Mouse (Mus musculus) neural tube, embryonic 15.5 days (tissue): ENCODE data around the gene Fgfr4. TPM values are rescaled to one million over a fixed set of nuclear protein-coding genes. Genes with fewer than 3 reads are reported as not detected.

Source experiments
- ATAC-seq: fragments of 200-750 bp; cut with Nextera tagmentation; 2 replicates; pipeline ENCODE4 v1.8.0; 2017; ENCODE audit warnings: mild to moderate bottlenecking, moderate TSS enrichment, moderate library complexity; ENCODE audit not compliant: low FRiP score
- H3K27ac ChIP-seq: fragments of 300-500 bp; sonication (generic); replicated peaks from 2 replicates; pipeline ENCODE4 v1.5.1; 2015; ENCODE audit warnings: mild to moderate bottlenecking, inconsistent platforms
- H3K27me3 ChIP-seq: fragments of 300-500 bp; sonication (generic); replicated peaks from 2 replicates; pipeline ENCODE4 v1.6.1; 2015; ENCODE audit warnings: inconsistent platforms
- H3K36me3 ChIP-seq: fragments of 300-500 bp; sonication (generic); 2 replicates; pipeline ENCODE4 v1.6.1; 2015; ENCODE audit warnings: inconsistent platforms
- H3K4me1 ChIP-seq: fragments of 300-500 bp; sonication (generic); 2 replicates; pipeline ENCODE4 v1.6.1; 2015; ENCODE audit warnings: inconsistent platforms
- H3K4me2 ChIP-seq: fragments of 300-500 bp; sonication (generic); 2 replicates; pipeline ENCODE4 v1.6.1; 2015; ENCODE audit warnings: inconsistent platforms, mild to moderate bottlenecking, moderate library complexity
- H3K4me3 ChIP-seq: fragments of 300-500 bp; sonication (generic); replicated peaks from 2 replicates; pipeline ENCODE4 v1.5.1; 2015; ENCODE audit warnings: mild to moderate bottlenecking, inconsistent platforms
- H3K9ac ChIP-seq: fragments of 300-500 bp; sonication (generic); replicated peaks from 2 replicates; pipeline ENCODE4 v1.6.1; 2015; ENCODE audit warnings: mild to moderate bottlenecking, inconsistent platforms
- H3K9me3 ChIP-seq: fragments of 300-500 bp; sonication (generic); replicated peaks from 2 replicates; pipeline ENCODE4 v1.6.1; 2016; ENCODE audit warnings: inconsistent platforms
- WGBS: fragments of 180-500 bp; shearing (Covaris S2); methylation state at CpG from one replicate; pipeline ENCODE4 v1.1.7; 2015; ENCODE audit warnings: mixed read lengths; 5-methylcytosine and 5-hydroxymethylcytosine counted together
- polyA plus RNA-seq: library from polyadenylated mRNA; unstranded; fragments of >200 nt; fragmentation: Nextera tagmentation; extraction: Ambion mirVana; gene quantifications from 2 replicates; pipeline ENCODE4 v1.2.1, GENCODE M21; 2015

Fgfr4 gene
- polyA plus RNA-seq, 1 experiment from 2014 or later, result 1.7 TPM

- no peak for ATAC-seq
- peaks cover 19% of the 10 kb centered on the region for H3K27me3 ChIP-seq
- H3K4me1 ChIP-seq, result peaks cover 13% of the 10 kb centered on the region
- H3K4me2 ChIP-seq, result no peak overlapping the region
- 93% methylated on average over 5 of the region's 5 CpGs for WGBS
- no peaks in the 10 kb centered on the region for H3K36me3 ChIP-seq
- no peaks in the 10 kb centered on the region for H3K9me3 ChIP-seq
- H3K9ac ChIP-seq, result no peak overlapping the region
- no peak overlapping the region for H3K4me3 ChIP-seq
- no peak overlapping the region for H3K27ac ChIP-seq
These were observed 1.5 kb downstream of the Fgfr4 start for GRCm38 (mm10) chr13:55153951-55154350.

- Histone ChIP-seq H3K27ac (no peak overlapping the region), H3K9ac (no peak overlapping the region), H3K27me3 (no peaks in the 10 kb centered on the region), H3K36me3 (no peaks in the 10 kb centered on the region), H3K4me1 (no peaks in the 10 kb centered on the region), H3K4me3 (no peak overlapping the region), H3K9me3 (no peaks in the 10 kb centered on the region), H3K4me2 (no peak overlapping the region)
- WGBS, result 65% methylated on average over 7 of the region's 7 CpGs
- ATAC-seq, result no peak
These were observed 9.9 kb downstream of the Fgfr4 start for GRCm38 (mm10) chr13:55162365-55162764.

DNA sequence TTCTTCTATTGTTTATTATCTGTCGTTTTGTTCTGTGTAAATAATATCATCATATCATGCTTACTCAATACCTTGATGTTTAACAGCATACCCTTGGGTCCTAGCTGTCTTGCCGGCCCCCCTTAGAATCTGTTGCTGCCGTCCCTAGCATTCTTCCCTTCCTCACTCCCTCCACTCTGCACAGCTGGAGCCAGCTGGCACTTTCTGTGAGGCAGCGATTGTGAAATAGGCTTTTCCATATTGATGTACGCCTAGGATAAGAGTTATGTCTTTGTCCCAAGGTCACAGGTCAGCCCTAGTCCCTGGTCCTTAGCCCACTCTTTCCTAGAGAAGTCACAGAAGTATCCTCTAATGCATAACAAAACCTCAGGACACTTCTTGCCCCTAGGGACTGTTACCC, 11.1 kb downstream of the Fgfr4 start:
- no peak overlapping the region for H3K4me2 ChIP-seq
- H3K36me3 ChIP-seq, result no peaks in the 10 kb centered on the region
- 67% methylated on average over 5 of the region's 5 CpGs for WGBS
- no peaks in the 10 kb centered on the region for H3K9me3 ChIP-seq
- ATAC-seq, result no peak
- no peak overlapping the region for H3K4me3 ChIP-seq
- peaks cover 2% of the 10 kb centered on the region; the same call in 1 of the 2 replicates for H3K4me1 ChIP-seq
- H3K27me3 ChIP-seq, result no peaks in the 10 kb centered on the region
- H3K27ac ChIP-seq, result no peak overlapping the region
- H3K9ac ChIP-seq, result no peak overlapping the region

DNA sequence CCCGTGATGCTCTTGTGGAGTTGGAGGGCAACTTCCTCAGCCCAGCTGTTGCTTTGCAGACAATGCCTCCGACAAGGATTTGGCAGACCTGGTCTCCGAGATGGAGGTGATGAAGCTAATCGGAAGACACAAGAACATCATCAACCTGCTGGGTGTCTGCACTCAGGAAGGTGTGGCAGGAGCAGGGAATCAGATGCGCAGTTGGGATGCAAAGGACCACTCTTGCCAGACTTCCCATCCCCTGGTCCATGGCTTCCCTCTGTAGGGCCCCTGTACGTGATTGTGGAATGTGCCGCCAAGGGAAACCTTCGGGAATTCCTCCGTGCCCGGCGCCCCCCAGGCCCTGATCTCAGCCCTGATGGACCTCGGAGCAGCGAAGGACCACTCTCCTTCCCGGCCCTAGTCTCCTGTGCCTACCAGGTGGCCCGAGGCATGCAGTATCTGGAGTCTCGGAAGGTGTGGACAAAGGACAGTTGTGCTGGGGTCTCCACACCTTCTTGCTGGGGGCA, 13.4 kb downstream of the Fgfr4 start:
- Histone ChIP-seq H3K36me3 (no peaks in the 10 kb centered on the region), H3K9me3 (no peaks in the 10 kb centered on the region), H3K4me2 (no peak overlapping the region), H3K4me1 (peaks cover 11% of the 10 kb centered on the region), H3K4me3 (no peak overlapping the region), H3K27ac (no peak overlapping the region), H3K27me3 (no peaks in the 10 kb centered on the region), H3K9ac (no peak overlapping the region)
- WGBS, result 90% methylated on average over 16 of the region's 16 CpGs
- no peak for ATAC-seq

DNA sequence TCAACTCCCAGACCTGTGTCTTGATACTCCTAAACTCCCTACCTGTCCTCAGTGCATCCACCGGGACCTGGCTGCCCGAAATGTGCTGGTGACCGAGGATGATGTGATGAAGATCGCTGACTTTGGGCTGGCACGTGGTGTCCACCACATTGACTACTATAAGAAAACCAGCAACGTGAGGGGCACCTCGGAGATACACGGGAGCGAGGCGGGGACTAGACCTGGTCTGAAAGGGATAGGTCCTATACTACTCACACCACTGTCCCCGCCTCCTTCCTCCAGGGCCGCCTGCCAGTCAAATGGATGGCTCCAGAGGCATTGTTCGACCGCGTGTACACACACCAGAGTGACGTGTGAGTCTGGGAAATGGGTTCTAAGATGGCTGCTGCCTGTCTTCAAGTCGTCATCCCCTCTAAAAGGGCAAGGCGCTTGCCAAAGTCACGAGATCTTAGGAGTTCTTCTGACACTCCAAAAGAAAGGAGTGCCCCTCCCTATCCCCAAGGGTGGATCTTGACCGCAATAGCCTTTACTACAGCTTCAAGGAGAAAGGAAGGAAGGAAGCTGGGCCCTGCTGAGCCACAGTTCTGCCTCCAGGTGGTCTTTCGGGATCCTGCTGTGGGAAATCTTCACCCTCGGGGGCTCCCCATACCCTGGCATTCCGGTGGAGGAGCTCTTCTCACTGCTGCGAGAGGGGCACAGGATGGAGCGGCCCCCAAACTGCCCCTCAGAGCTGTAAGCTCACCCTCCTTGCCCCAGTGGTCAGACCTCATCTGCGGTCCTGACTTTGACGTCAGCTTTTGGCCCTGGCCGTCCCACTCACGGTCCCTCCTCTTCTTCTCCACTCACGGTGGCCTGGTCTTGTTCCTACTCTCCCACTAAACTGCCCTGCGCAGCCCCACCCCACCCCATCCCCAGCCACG, 14.6 kb downstream of the Fgfr4 start:
- WGBS, result 91% methylated on average over 32 of the region's 32 CpGs
- Histone ChIP-seq H3K4me1 (peaks cover 23% of the 10 kb centered on the region), H3K9ac (no peak overlapping the region), H3K4me2 (no peak overlapping the region), H3K36me3 (no peaks in the 10 kb centered on the region), H3K9me3 (no peaks in the 10 kb centered on the region), H3K27ac (no peak overlapping the region), H3K4me3 (no peak overlapping the region), H3K27me3 (no peaks in the 10 kb centered on the region)
- no peak for ATAC-seq

DNA sequence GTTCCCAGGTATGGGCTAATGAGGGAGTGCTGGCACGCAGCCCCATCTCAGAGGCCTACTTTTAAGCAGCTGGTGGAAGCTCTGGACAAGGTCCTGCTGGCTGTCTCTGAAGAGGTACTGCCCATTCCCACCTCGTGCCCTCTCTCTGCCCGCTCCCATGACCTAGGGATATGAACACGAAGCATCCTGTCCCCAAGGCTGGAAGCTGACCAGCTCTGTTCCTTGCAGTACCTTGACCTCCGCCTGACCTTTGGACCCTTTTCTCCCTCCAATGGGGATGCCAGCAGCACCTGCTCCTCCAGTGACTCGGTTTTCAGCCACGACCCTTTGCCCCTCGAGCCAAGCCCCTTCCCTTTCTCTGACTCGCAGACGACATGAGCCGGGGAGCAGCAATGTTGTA, 15.4 kb downstream of the Fgfr4 start:
- Histone ChIP-seq H3K9me3 (no peaks in the 10 kb centered on the region), H3K27ac (no peak overlapping the region), H3K27me3 (no peaks in the 10 kb centered on the region), H3K4me1 (peaks cover 28% of the 10 kb centered on the region), H3K9ac (no peak overlapping the region), H3K36me3 (no peaks in the 10 kb centered on the region), H3K4me2 (no peak overlapping the region), H3K4me3 (no peak overlapping the region)
- no peak for ATAC-seq
- WGBS, result 86% methylated on average over 11 of the region's 11 CpGs

DNA sequence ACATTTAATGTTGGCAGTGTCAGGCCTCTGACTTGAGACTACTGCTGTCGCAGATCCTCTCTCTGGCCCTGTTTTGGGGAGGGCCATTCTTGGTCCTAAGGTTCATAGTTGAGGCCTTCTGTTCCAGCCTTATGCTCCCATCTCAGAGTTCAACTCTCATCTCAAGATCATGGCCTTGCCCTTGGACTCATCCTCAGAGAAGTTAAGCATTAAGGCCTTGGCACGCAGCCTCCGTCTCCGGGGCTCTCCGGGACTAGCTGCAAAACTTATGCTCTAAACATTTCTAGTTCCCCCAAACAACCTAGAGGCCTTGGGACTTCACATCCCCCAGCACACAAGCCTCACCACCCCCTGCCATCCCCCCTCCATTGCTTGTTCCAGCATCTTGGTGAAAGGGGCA, 15.8 kb downstream of the Fgfr4 start:
- 92% methylated on average over 5 of the region's 5 CpGs for WGBS
- Histone ChIP-seq H3K36me3 (no peaks in the 10 kb centered on the region), H3K4me3 (no peak overlapping the region), H3K27me3 (no peaks in the 10 kb centered on the region), H3K4me2 (no peak overlapping the region), H3K27ac (no peak overlapping the region), H3K9ac (no peak overlapping the region), H3K4me1 (peaks cover 28% of the 10 kb centered on the region), H3K9me3 (no peaks in the 10 kb centered on the region)
- ATAC-seq, result no peak

DNA sequence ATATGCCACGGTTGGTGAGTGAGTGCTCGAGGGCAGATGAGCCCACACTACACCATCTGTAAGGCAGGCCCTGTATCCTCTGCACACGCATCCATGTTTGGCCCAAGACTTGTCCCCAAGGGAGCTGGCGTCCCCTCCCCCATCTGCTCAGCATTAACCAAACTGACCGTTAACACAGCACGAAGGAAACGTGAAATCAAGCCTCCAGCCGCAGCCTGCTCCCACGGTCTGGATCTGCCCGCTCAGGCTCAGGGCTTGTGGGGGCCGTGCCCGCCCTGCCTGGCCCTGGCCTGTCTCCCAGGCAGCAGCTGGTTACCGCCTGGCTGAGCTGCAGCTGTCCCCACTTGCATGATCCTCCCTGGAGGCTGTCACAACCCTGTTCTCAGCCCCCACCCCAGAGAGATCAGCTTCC, 16.5 kb downstream of the Fgfr4 start:
- Histone ChIP-seq H3K27ac (peak overlapping the region; percentile 4; the same call in 1 of the 2 replicates), H3K9ac (peak overlapping the region; percentile 17)
- WGBS, result 24% methylated on average over 13 of the region's 13 CpGs

GRCm38 (mm10) chr13:55171517-55172335, 19.3 kb downstream of the Fgfr4 start:
- peaks cover 28% of the 10 kb centered on the region for H3K4me1 ChIP-seq
- no peak overlapping the region for H3K4me3 ChIP-seq

More for the DNA sequence above, 16.5 kb downstream of the Fgfr4 start:
- H3K36me3 ChIP-seq, result no peaks in the 10 kb centered on the region
- ATAC-seq, result peak; percentile 50; the same call in 1 of the 2 replicates
- H3K4me2 ChIP-seq, result no peak overlapping the region
- H3K4me1 ChIP-seq, result peaks cover 28% of the 10 kb centered on the region
- no peaks in the 10 kb centered on the region for H3K27me3 ChIP-seq
- H3K4me3 ChIP-seq, result no peak overlapping the region
- no peaks in the 10 kb centered on the region for H3K9me3 ChIP-seq

DNA sequence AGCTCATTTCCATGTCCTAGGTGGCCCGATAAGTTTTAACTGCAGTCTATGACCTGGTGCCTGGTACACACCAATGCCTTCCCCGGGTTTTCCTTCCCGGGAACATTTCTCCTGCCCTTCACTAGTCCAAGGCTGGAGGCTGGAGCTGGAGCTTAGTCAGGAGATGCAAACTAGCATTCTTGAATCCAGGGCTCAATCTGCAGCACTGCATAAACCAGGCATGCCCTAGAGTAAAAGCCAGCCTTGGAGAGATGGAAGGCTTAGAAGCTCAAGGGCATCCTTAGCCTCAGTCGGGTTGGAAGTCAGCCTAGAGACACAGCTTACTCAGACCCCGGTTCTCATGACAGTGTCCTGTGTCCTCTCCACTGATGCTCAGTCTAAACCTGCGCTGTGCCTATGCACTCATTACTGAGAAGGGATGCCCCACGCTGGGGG, 19.9 kb downstream of the Fgfr4 start:
- Histone ChIP-seq H3K27me3 (no peaks in the 10 kb centered on the region), H3K4me3 (no peak overlapping the region), H3K9me3 (no peaks in the 10 kb centered on the region), H3K4me2 (peak overlapping the region; percentile 37; the same call in 1 of the 2 replicates), H3K9ac (no peak overlapping the region), H3K4me1 (peaks cover 28% of the 10 kb centered on the region), H3K36me3 (no peaks in the 10 kb centered on the region), H3K27ac (peak overlapping the region; percentile 54; the same call in 1 of the 2 replicates)
- WGBS, result 47% methylated on average over 7 of the region's 7 CpGs
- no peak for ATAC-seq

More at GRCm38 (mm10) chr13:55171517-55172335, 19.3 kb downstream of the Fgfr4 start:
- H3K27ac ChIP-seq, result peak overlapping the region; percentile 54
- ATAC-seq, result peak; percentile 56
- H3K4me2 ChIP-seq, result peak overlapping the region; percentile 37
- no peaks in the 10 kb centered on the region for H3K9me3 ChIP-seq
- peak overlapping the region; percentile 23; the same call in 1 of the 2 replicates for H3K9ac ChIP-seq
- H3K36me3 ChIP-seq, result no peaks in the 10 kb centered on the region
- H3K27me3 ChIP-seq, result no peaks in the 10 kb centered on the region
- 11% methylated on average over 26 of the region's 26 CpGs for WGBS

DNA sequence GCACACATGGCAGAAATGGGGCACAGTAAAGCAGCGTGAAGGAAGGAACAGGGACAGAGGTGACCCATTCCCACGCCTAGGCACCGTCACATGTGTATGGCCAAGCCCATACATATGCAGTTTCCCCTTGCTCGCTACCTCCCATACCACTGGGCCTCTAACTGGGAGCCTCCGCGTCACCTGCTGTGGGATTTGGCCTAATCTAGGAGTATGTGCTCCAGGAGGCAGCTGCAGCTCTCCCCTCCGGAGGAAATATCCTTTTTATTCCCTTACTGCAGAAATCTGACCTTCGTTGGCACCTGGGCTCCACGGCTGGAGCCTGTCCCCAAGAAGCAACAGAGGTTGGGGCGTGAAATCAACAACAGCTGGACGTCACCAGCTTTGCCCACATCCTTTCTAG, 21.9 kb downstream of the Fgfr4 start:
- H3K4me3 ChIP-seq, result no peak overlapping the region
- H3K27me3 ChIP-seq, result no peaks in the 10 kb centered on the region
- ATAC-seq, result no peak
- WGBS, result 81% methylated on average over 11 of the region's 11 CpGs
- peaks cover 18% of the 10 kb centered on the region for H3K4me1 ChIP-seq
- H3K4me2 ChIP-seq, result no peak overlapping the region
- no peak overlapping the region for H3K27ac ChIP-seq
- H3K9ac ChIP-seq, result no peak overlapping the region
- no peaks in the 10 kb centered on the region for H3K9me3 ChIP-seq
- no peaks in the 10 kb centered on the region for H3K36me3 ChIP-seq
